Mouse (Mus musculus) midbrain, embryonic 12.5 days (tissue): ENCODE measurements around the gene Nrm. TPM values are rescaled to one million over a fixed set of nuclear protein-coding genes. Genes with fewer than 3 reads are reported as not detected.
"Not testable (repeated sequence)": the region's sequence is repeated elsewhere in the genome, so short reads cannot be mapped to it uniquely, and the experiment has no call there.

Experiments
- ATAC-seq: fragments of 200-750 bp; cut with Nextera tagmentation; 2 replicates; pipeline ENCODE4 v1.8.0; 2017; ENCODE audit warnings: low read depth, moderate TSS enrichment, moderate library complexity; ENCODE audit not compliant: low FRiP score
- H3K27ac ChIP-seq: fragments of 300-500 bp; sonication (generic); replicated peaks from 2 replicates; pipeline ENCODE4 v1.5.1; 2016; ENCODE audit warnings: mild to moderate bottlenecking
- H3K27me3 ChIP-seq: fragments of 300-500 bp; sonication (generic); 2 replicates; pipeline ENCODE4 v1.6.1; 2016; ENCODE audit warnings: mild to moderate bottlenecking
- H3K36me3 ChIP-seq: fragments of 300-500 bp; sonication (generic); 2 replicates; pipeline ENCODE4 v1.6.1; 2016
- H3K4me1 ChIP-seq: fragments of 300-500 bp; sonication (generic); 2 replicates; pipeline ENCODE4 v1.6.1; 2016
- H3K4me2 ChIP-seq: fragments of 300-500 bp; sonication (generic); replicated peaks from 2 replicates; pipeline ENCODE4 v1.6.1; 2016; ENCODE audit warnings: mild to moderate bottlenecking, moderate library complexity
- H3K4me3 ChIP-seq: fragments of 300-500 bp; sonication (generic); 2 replicates; pipeline ENCODE4 v1.5.1; 2016; ENCODE audit warnings: mild to moderate bottlenecking
- H3K9ac ChIP-seq: fragments of 300-500 bp; sonication (generic); replicated peaks from 2 replicates; pipeline ENCODE4 v1.6.1; 2016; ENCODE audit warnings: mild to moderate bottlenecking, moderate library complexity
- H3K9me3 ChIP-seq: fragments of 300-500 bp; sonication (generic); 2 replicates; pipeline ENCODE4 v1.6.1; 2016; ENCODE audit warnings: mild to moderate bottlenecking
- WGBS: fragments of 180-500 bp; shearing (Covaris S2); methylation state at CpG from one replicate; pipeline ENCODE4 v1.1.7; 2016; 5-methylcytosine and 5-hydroxymethylcytosine counted together
- polyA plus RNA-seq: library from polyadenylated mRNA; unstranded; fragments of >200 nt; fragmentation: Nextera tagmentation; extraction: Ambion mirVana; gene quantifications from 2 replicates; pipeline ENCODE4 v1.2.1, GENCODE M21; 2016

Nrm gene
- polyA plus RNA-seq, 1 experiment from 2014 or later = 48.6 TPM

DNA sequence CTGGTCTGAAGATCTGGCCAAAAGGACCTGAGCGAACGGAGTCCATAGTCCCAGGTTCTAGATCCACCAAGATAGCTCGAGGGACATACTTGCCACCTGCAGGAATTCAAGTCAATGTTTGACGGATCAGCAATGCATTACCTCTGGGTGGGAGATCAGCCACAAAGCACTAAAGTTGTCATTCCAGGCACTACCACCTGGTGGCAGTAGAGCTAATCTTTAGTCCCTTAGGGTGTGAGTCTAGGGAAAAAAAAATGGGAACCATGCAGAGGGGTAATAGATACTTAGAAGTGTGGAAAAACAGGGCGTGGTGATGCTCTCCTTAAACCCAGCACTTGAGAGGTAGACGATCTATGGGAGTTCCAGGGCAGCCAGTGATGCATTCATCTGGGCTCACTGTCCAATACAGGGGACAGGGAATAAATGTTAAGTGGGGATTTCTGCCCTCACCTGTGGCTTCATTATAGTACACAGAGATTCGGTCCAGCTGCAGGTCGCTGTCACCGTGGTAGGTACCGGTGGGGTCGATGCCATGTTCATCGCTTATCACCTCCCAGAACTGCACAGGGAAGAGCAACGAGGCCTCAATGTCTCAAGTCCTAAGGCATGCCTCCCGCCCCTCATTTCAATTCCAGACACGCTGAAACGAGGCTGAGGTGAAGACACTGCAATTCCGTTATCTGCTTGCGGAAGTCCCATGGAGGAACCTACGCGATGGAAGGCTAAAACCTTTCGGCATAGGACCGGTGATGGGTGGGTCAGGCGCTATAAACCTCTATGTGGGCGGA is 24.7 kb upstream of the Nrm start:
- Histone ChIP-seq H3K4me2 (peak overlapping the region; percentile 89), H3K36me3 (peaks cover 48% of the 10 kb centered on the region), H3K27ac (peak overlapping the region; percentile 99), H3K4me1 (peaks cover 35% of the 10 kb centered on the region), H3K4me3 (peak overlapping the region; percentile 89), H3K9ac (peak overlapping the region; percentile 99), H3K9me3 (no peaks in the 10 kb centered on the region), H3K27me3 (no peaks in the 10 kb centered on the region)
- WGBS = 8% methylated on average over 24 of the region's 24 CpGs
- ATAC-seq = no peak

DNA sequence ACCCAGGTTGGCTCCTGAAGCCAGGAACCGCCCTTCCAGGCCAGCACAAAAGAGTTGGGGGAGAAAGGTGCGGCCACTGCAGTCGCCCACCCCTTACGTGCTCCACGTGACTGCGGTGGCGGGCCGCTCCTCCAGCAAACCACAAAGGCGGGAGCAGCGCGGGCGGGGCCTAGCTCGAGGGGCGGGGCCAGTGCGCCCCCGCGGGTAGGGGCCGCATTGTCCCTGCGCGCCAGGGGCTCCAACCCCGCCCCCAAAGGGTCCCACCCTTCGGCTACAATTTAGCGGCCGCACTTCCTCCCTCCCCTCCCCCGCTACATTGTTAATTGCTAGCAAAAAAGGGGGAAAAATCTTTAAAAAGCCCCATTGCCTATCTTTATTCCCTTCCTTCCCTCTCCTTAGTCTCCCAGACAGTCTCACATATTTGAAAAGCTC is 24.1 kb upstream of the Nrm start:
- peaks cover 45% of the 10 kb centered on the region for H3K36me3 ChIP-seq
- ATAC-seq = peak; percentile 17; the same call in 1 of the 2 replicates

DNA sequence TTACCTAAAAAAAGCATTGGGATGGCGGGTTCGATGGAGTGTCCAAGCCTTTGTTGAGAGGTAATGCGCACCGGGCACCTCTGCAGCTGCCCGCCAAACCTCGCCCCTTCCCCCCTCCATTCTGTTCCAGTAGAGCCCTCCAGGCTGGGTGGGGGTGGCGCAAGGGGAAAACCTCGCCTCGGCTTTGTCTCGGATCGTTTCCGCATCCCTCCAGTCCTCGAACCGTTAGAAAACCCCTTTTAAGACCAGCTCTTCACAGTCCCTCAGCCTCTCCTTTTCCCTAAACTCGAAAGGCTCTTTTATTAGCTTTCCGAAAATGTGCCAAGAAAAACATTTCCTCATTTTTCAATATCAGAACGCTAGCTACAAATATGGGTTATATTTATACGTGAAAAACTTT is 23.6 kb upstream of the Nrm start:
- peak overlapping the region; percentile 99 for H3K9ac ChIP-seq
- H3K4me1 ChIP-seq = peaks cover 42% of the 10 kb centered on the region
- ATAC-seq = no peak
- no peaks in the 10 kb centered on the region for H3K9me3 ChIP-seq
- H3K27me3 ChIP-seq = no peaks in the 10 kb centered on the region
- peaks cover 43% of the 10 kb centered on the region for H3K36me3 ChIP-seq
- peak overlapping the region; percentile 99 for H3K27ac ChIP-seq
- peak overlapping the region; percentile 89 for H3K4me3 ChIP-seq
- WGBS = 0% methylated on average over 18 of the region's 18 CpGs
- H3K4me2 ChIP-seq = peak overlapping the region; percentile 89

More for the DNA sequence above, 24.1 kb upstream of the Nrm start:
- Histone ChIP-seq H3K4me3 (peak overlapping the region; percentile 89), H3K4me2 (peak overlapping the region; percentile 89), H3K27ac (peak overlapping the region; percentile 99), H3K4me1 (peaks cover 38% of the 10 kb centered on the region), H3K9me3 (no peaks in the 10 kb centered on the region), H3K27me3 (no peaks in the 10 kb centered on the region), H3K9ac (peak overlapping the region; percentile 99)
- 0% methylated on average over 25 of the region's 25 CpGs for WGBS

DNA sequence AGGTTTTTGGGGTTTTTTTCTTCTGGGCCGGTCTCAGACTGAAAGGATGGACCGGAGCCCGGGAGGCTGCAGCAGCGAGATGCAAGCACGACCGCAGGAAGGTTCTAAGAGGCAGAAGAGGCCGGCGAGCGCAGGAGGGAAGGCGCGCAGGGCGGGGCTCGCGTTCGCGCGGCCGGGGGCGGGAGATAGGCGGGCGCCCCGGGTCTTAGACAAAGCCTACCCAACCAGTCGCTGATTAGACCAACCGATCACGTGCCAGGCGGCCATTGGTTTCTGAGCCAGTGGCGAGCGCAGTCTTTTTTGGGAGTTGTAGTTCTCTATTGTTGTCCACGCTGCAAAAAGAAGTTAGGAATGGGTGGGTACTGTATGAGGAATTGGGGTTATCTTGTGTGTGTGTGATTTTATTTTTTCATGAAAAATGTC is 23.0 kb upstream of the Nrm start, which contains the start of gene Tubb5:
Tubb5 (minus strand) TSS at position 185 of the 423 bp plus-strand sequence.
- Histone ChIP-seq H3K9me3 (no peaks in the 10 kb centered on the region), H3K27me3 (no peaks in the 10 kb centered on the region), H3K4me3 (peak within 1 kb of the TSS; percentile 89), H3K9ac (peak within 1 kb of the TSS; percentile 99), H3K36me3 (peaks cover 37% of the 10 kb centered on the region), H3K4me1 (peaks cover 48% of the 10 kb centered on the region), H3K27ac (peak within 1 kb of the TSS; percentile 99), H3K4me2 (peak within 1 kb of the TSS; percentile 89)
- 1% methylated on average over 29 of the region's 29 CpGs for WGBS
- ATAC-seq = peak; percentile 79

DNA sequence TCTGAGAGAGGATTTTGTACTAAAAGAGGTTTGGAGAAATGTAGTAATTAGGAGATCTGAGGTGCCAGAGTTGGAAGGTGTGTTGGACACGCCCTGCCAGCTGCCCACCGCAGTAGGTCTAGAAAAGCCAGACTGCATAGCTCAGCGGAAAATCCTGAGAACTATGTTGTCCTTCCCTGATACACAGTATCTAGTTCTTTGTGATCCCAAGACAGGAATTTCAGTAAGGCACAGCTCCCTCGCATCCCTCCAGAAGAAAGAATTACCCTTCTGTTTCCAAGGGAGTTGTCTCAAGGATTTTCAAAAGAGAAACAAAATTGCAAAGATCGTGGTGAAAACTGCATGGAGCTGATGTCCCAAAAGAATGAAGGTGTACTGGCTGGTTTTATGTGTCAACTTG is 22.5 kb upstream of the Nrm start:
- Histone ChIP-seq H3K4me3 (peak overlapping the region; percentile 89), H3K9me3 (no peaks in the 10 kb centered on the region), H3K9ac (peak overlapping the region; percentile 51), H3K27ac (peak overlapping the region; percentile 99), H3K27me3 (no peaks in the 10 kb centered on the region), H3K36me3 (peaks cover 33% of the 10 kb centered on the region), H3K4me1 (peaks cover 45% of the 10 kb centered on the region), H3K4me2 (peak overlapping the region; percentile 55)
- no peak for ATAC-seq
- 2% methylated on average over 5 of the region's 5 CpGs for WGBS

DNA sequence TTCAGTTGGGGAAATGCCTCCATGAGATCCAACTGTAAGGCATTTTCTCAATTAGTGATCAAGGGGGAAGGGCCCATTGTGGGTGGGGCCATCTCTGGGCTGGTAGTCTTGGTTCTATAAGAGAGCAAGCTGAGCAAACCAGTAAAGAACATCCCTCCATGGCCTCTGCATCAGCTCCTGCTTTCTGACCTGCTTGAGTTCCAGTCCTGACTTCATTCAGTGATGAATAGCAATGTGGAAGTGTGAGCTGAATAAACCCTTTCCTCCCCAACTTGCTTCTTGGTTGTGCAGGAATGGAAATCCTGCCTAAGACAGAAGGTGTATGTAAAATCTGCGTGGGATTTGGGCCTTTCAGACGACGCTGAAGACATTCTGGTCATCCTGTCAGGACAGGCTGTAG is 22.1 kb upstream of the Nrm start:
- Histone ChIP-seq H3K4me2 (peak overlapping the region; percentile 55), H3K27ac (peak overlapping the region; percentile 99), H3K4me3 (peak overlapping the region; percentile 89), H3K36me3 (peaks cover 28% of the 10 kb centered on the region), H3K9ac (peak overlapping the region; percentile 51), H3K4me1 (peaks cover 41% of the 10 kb centered on the region)
- H3K27me3 ChIP-seq, ATAC-seq, H3K9me3 ChIP-seq: not testable (repeated sequence)
- 58% methylated on average over 3 of the region's 3 CpGs for WGBS

DNA sequence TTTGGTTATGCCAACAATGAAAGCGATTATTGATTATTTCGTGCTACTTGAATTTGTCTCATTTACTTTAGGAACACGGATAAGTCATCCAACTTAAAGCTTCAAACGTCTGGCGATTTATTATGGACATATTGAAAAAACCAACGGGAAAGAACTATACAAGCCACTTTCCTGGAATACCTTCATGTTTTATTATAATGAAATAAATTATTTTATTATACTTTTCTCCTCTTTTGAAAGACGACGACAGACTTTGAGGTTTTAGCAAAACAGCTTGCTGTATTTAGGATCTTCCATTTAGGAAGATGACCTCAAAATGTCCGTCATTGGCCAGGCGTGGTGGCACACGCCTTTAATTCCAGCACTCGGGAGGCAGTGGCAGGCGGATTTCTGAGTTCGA is 20.6 kb upstream of the Nrm start:
- Histone ChIP-seq H3K27me3 (no peaks in the 10 kb centered on the region), H3K27ac (0 out of 2 replicates have a peak overlapping the region, but pooled peaks have one; percentile 63), H3K36me3 (peaks cover 22% of the 10 kb centered on the region), H3K4me1 (peaks cover 26% of the 10 kb centered on the region), H3K9me3 (no peaks in the 10 kb centered on the region), H3K4me2 (peak overlapping the region; percentile 40), H3K4me3 (peak overlapping the region; percentile 55), H3K9ac (no peak overlapping the region)
- 57% methylated on average over 14 of the region's 14 CpGs for WGBS
- ATAC-seq = no peak

DNA sequence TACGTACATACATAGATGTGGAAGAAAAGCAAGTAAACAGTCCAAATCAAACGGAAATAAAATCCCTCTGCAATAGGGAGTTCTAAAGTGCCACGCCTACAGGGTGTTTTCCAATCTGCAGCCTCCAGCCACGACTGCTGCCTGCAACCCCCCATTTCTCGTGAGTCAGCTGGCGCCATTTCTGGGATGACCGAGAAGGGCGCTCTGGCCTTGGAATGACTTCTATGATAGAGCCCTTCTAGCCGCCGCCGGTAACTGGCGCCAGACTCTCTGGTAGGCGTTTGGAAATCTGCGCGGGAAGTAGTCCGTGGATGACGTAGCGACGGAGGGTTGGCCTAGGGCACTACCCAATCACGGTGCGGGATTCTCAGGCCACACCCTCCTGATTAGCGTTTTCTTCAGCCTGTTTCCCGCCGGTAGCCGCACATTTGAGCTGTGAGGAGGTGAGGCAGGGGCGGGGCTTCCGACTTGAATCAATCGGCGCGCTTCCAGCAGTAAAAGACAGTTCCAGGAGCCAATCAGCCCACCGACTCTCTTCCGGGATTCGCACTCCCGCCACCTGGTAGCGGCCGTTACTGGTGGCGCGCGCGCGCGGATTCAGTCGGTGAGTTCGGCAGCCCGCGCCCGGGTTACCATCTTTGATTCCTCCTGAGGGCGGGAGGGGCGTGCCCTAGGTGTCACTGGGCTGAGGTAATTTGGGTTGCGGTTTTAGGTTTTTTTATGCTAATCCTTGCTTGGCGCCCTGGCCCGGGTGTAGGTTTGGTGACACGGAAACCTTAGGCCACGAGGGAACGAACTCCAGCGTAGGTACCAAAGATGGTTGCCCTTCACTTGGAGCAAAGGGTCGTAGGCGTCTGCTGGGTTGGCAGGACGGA is 19.8 kb upstream of the Nrm start, which contains the start of gene Mdc1:
Mdc1 (plus strand) TSS at position 440 of the 875 bp plus-strand sequence.
- peak; percentile 89 for ATAC-seq
- Histone ChIP-seq H3K27me3 (no peaks in the 10 kb centered on the region), H3K9ac (peak within 1 kb of the TSS; percentile 69), H3K36me3 (peaks cover 22% of the 10 kb centered on the region), H3K27ac (peak within 1 kb of the TSS; percentile 68), H3K9me3 (no peaks in the 10 kb centered on the region), H3K4me1 (peaks cover 18% of the 10 kb centered on the region), H3K4me3 (peak within 1 kb of the TSS; percentile 55), H3K4me2 (peak within 1 kb of the TSS; percentile 69)
- WGBS = under 1% methylated on average over 59 of the region's 59 CpGs

DNA sequence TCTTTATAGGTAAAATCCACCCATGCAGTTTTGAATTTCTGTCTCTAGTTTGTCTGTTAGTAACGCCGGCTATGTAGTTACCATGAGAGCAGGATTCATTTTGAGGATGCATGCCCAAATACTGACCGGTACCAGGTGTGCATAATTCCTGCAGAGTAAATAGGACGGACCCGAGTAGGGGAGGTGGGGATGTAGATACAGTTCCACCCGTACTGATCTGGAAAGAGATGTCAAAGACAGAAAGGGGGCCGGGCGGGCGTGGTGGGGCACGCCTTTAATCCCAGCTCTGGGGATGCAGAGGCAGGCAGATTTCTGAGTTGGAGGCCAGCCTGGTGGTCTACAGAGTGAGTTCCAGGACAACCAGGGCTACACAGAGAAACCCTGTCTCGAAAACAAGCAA is 19.1 kb upstream of the Nrm start:
- Histone ChIP-seq H3K9me3 (no peaks in the 10 kb centered on the region), H3K9ac (peak overlapping the region; percentile 69), H3K27me3 (no peaks in the 10 kb centered on the region), H3K4me3 (peak overlapping the region; percentile 55), H3K4me2 (peak overlapping the region; percentile 69), H3K36me3 (peaks cover 23% of the 10 kb centered on the region), H3K4me1 (peaks cover 17% of the 10 kb centered on the region), H3K27ac (peak overlapping the region; percentile 68)
- WGBS = 22% methylated on average over 11 of the region's 11 CpGs
- ATAC-seq = no peak

DNA sequence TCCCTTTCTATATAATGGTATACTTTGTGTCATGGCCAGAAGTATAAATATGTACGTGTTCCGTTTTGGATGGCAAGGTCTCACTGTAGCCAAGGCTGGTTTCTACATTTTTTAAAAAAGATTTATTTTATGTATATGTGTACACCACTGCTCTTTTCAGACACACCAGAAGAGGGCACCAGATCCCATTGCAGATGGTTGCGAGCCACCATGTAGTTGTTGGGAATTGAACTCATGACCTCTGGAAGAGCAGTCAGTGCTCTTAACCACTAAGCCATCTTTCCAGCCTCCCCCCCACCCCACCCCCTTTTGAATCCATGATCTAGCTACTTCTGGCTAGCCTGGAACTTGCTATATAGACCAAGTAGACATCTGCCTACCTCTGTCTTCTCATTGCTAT is 17.6 kb upstream of the Nrm start:
- ATAC-seq = no peak
- WGBS = 93% methylated on average over 3 of the region's 3 CpGs
- H3K4me1 ChIP-seq = peaks cover 17% of the 10 kb centered on the region
- no peak overlapping the region for H3K4me2 ChIP-seq
- H3K9ac ChIP-seq = no peak overlapping the region
- H3K36me3 ChIP-seq = peaks cover 38% of the 10 kb centered on the region
- no peaks in the 10 kb centered on the region for H3K27me3 ChIP-seq
- H3K4me3 ChIP-seq = no peak overlapping the region
- H3K27ac ChIP-seq = no peak overlapping the region
- H3K9me3 ChIP-seq = no peaks in the 10 kb centered on the region

DNA sequence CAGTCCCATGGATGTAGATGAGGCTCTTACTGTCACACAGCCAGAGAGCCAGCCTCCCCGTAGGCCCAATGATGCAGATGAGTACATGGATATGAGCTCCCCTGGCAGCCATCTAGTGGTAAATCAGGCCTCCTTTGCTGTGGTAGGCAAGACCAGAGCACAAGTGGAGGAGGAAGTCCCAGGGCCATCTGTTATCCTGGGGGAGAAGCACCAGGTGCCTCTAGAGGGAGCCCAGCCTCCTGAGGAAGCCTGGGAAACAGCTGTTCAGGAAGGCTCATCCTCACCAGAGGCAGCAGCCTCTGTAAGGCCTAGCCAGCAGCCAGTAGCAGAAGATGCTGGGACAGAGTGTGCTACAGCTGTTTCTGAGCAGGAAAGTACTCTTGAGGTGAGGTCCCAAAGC is 13.0 kb upstream of the Nrm start:
- H3K27me3 ChIP-seq = no peaks in the 10 kb centered on the region
- no peak overlapping the region for H3K4me3 ChIP-seq
- 0 out of 2 replicates have a peak overlapping the region, but pooled peaks have one; percentile 11 for H3K9ac ChIP-seq
- no peaks in the 10 kb centered on the region for H3K4me1 ChIP-seq
- H3K9me3 ChIP-seq = no peaks in the 10 kb centered on the region
- ATAC-seq = no peak
- 72% methylated on average over 1 of the region's 1 CpGs for WGBS
- H3K4me2 ChIP-seq = no peak overlapping the region
- peaks cover 83% of the 10 kb centered on the region for H3K36me3 ChIP-seq
- H3K27ac ChIP-seq = no peak overlapping the region

DNA sequence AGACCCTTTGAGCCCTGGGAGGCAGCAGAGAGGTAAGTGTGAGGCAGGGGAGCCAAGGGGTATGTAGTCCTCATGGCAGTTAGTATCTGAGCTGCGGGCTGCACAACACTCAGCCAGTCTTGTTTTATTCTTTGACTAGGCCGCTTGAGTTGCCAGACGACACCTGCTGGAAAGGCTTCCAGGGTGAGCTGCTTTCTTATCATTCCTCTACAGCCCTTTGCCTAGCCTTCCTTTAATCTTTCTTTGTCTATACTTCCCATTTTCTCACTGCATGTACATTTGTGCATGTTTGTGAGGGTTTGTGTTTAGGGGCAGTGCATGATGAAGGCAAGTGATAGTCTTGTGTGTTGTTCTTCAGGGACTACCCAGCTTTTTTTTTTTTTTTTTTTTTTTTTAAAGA is 10.1 kb upstream of the Nrm start:
- H3K36me3 ChIP-seq = peaks cover 88% of the 10 kb centered on the region
- no peak for ATAC-seq
- H3K4me1 ChIP-seq = no peaks in the 10 kb centered on the region
- H3K4me2 ChIP-seq = no peak overlapping the region
- no peaks in the 10 kb centered on the region for H3K27me3 ChIP-seq
- 94% methylated on average over 3 of the region's 3 CpGs for WGBS
- no peaks in the 10 kb centered on the region for H3K9me3 ChIP-seq
- no peak overlapping the region for H3K4me3 ChIP-seq
- no peak overlapping the region for H3K9ac ChIP-seq
- no peak overlapping the region for H3K27ac ChIP-seq
